In genomic region chr8:70139026-70139857, GRCm38 (mm10) we compare ENCODE assay signal across 8 mouse cellular contexts. TPM values are rescaled to one million over a fixed set of nuclear protein-coding genes. Genes with fewer than 3 reads are reported as not detected.
DNase-seq lines count a peak whose midpoint lies in the region; ATAC-seq and TF ChIP-seq lines count a peak whose summit lies in the region.

Gene Rfxank (minus strand): TSS chr8:70139154.
Gene Borcs8 (plus strand): TSS chr8:70139499.
Gene Mef2b (plus strand): TSS chr8:70139711.

- DNase-seq in CD8-positive naive resting alpha-beta T cell, adult 2 months (ENCODE audit: low read depth in 2 of 2, low spot score in 2 of 2), result peak; percentile 96 to 99
- peak; percentile 99 for DNase-seq in c-Kit-positive CD71-negative TER-119-negative erythroid progenitor cells, embryonic 14.5 days (ENCODE audit: low read depth)
- DNase-seq in forebrain, embryonic 10.5 days (ENCODE audit: extremely low spot score, low spot score), result peak; percentile 98
- peak; percentile 100 for DNase-seq in kidney, postnatal 25 days
- peak; percentile 98 to 99 (median 98) for DNase-seq in liver, embryonic 14.5 days (ENCODE audit: low read depth in 3 of 3, low spot score in 3 of 3)
- peak; percentile 99 for DNase-seq in neural tube, embryonic 11.5 days (ENCODE audit: low spot score)
- peak; percentile 99 for DNase-seq in stomach, postnatal 0 days (ENCODE audit: low spot score)

- peak within 1 kb of the TSS; percentile 77 for H3K4me3 ChIP-seq in forebrain, embryonic 10.5 days
- peak within 1 kb of the TSS; percentile 80 for H3K4me3 ChIP-seq in heart, embryonic 15.5 days
- H3K4me3 ChIP-seq in liver, embryonic 14.5 days (ENCODE audit: insufficient read depth in 1 of 2, low read depth in 2 of 2, low read length in 2 of 2), result peak within 1 kb of the TSS; percentile 87 to 92
- peak within 1 kb of the TSS; percentile 72 for H3K4me3 ChIP-seq in neural tube, embryonic 11.5 days (ENCODE audit: low read depth, low read length)
- peak within 1 kb of the TSS; percentile 59 for H3K4me3 ChIP-seq in stomach, postnatal 0 days (ENCODE audit: low read depth, low read length)

- no peak for TF ChIP-seq EP300 in liver, embryonic 14.5 days (IDR thresholded peaks at IDR 0.05; ENCODE audit: low read depth)
- no peak for TF ChIP-seq EP300 in stomach, postnatal 0 days (optimal IDR thresholded peaks at IDR 0.05)

- peak within 1 kb of the TSS; percentile 67 for H3K4me2 ChIP-seq in heart, embryonic 15.5 days
- H3K4me2 ChIP-seq in liver, embryonic 14.5 days (ENCODE audit: low read depth), result peak within 1 kb of the TSS; percentile 95
- peak within 1 kb of the TSS; percentile 68 for H3K4me2 ChIP-seq in neural tube, embryonic 11.5 days (ENCODE audit: low read depth)
- peak within 1 kb of the TSS; percentile 61 for H3K4me2 ChIP-seq in stomach, postnatal 0 days (replicated peaks; ENCODE audit: low read depth)

- peaks cover 23% of the 10 kb centered on the region for H3K4me1 ChIP-seq in forebrain, embryonic 10.5 days
- peaks cover 32% of the 10 kb centered on the region for H3K4me1 ChIP-seq in heart, embryonic 15.5 days (replicated peaks)
- peaks cover 12 to 15% of the 10 kb centered on the region in 2 experiments for H3K4me1 ChIP-seq in liver, embryonic 14.5 days (replicated peaks; ENCODE audit: control insufficient read depth in 2 of 2, insufficient read depth in 2 of 2, low read length in 1 of 2)
- H3K4me1 ChIP-seq in neural tube, embryonic 11.5 days (ENCODE audit: control insufficient read depth, insufficient read depth, low read length), result peaks cover 12% of the 10 kb centered on the region
- H3K4me1 ChIP-seq in stomach, postnatal 0 days (replicated peaks; ENCODE audit: control insufficient read depth, insufficient read depth), result peaks cover 2% of the 10 kb centered on the region; the same call in 1 of the 2 replicates

- no peaks in the 10 kb centered on the region for H3K9me3 ChIP-seq in forebrain, embryonic 10.5 days
- H3K9me3 ChIP-seq in heart, embryonic 15.5 days (replicated peaks), result no peaks in the 10 kb centered on the region
- H3K9me3 ChIP-seq in liver, embryonic 14.5 days (ENCODE audit: control insufficient read depth, low read length), result no peaks in the 10 kb centered on the region
- no peaks in the 10 kb centered on the region for H3K9me3 ChIP-seq in neural tube, embryonic 11.5 days (ENCODE audit: control insufficient read depth, low read length)
- H3K9me3 ChIP-seq in stomach, postnatal 0 days (ENCODE audit: control insufficient read depth, low read length), result no peaks in the 10 kb centered on the region

- no peaks in the 10 kb centered on the region for H3K27me3 ChIP-seq in forebrain, embryonic 10.5 days (ENCODE audit: poor library complexity, severe bottlenecking)
- no peaks in the 10 kb centered on the region for H3K27me3 ChIP-seq in heart, embryonic 15.5 days
- H3K27me3 ChIP-seq in liver, embryonic 14.5 days (ENCODE audit: control insufficient read depth, insufficient read depth, low read length), result no peaks in the 10 kb centered on the region
- H3K27me3 ChIP-seq in neural tube, embryonic 11.5 days (ENCODE audit: control insufficient read depth, insufficient read depth, low read length), result no peaks in the 10 kb centered on the region
- H3K27me3 ChIP-seq in stomach, postnatal 0 days (ENCODE audit: control insufficient read depth, insufficient read depth, low read length), result no peaks in the 10 kb centered on the region

- H3K9ac ChIP-seq in heart, embryonic 15.5 days, result peak within 1 kb of the TSS; percentile 75
- peak within 1 kb of the TSS; percentile 84 for H3K9ac ChIP-seq in liver, embryonic 14.5 days (replicated peaks)
- peak within 1 kb of the TSS; percentile 67 for H3K9ac ChIP-seq in neural tube, embryonic 11.5 days (ENCODE audit: low read length)
- H3K9ac ChIP-seq in stomach, postnatal 0 days (ENCODE audit: low read length), result peak within 1 kb of the TSS; percentile 68

- H3K36me3 ChIP-seq in forebrain, embryonic 10.5 days (replicated peaks), result peaks cover 57% of the 10 kb centered on the region
- peaks cover 36% of the 10 kb centered on the region for H3K36me3 ChIP-seq in heart, embryonic 15.5 days
- H3K36me3 ChIP-seq in liver, embryonic 14.5 days (replicated peaks; ENCODE audit: control insufficient read depth, insufficient read depth, low read depth), result peaks cover 10% of the 10 kb centered on the region
- H3K36me3 ChIP-seq in neural tube, embryonic 11.5 days (ENCODE audit: control insufficient read depth, insufficient read depth, low read length), result peaks cover 7% of the 10 kb centered on the region
- peaks cover 2% of the 10 kb centered on the region for H3K36me3 ChIP-seq in stomach, postnatal 0 days (ENCODE audit: control insufficient read depth, insufficient read depth, low read length)

- peak within 1 kb of the TSS; percentile 87 for H3K27ac ChIP-seq in forebrain, embryonic 10.5 days
- peak within 1 kb of the TSS; percentile 76 for H3K27ac ChIP-seq in heart, embryonic 15.5 days
- H3K27ac ChIP-seq in liver, embryonic 14.5 days, result peak within 1 kb of the TSS; percentile 88
- no peak within 1 kb of the TSS for H3K27ac ChIP-seq in neural tube, embryonic 11.5 days (ENCODE audit: low read depth, low read length)
- H3K27ac ChIP-seq in stomach, postnatal 0 days (replicated peaks), result peak within 1 kb of the TSS; percentile 86

- ATAC-seq in heart, embryonic 15.5 days (replicated peaks; ENCODE audit: insufficient number of reproducible peaks, insufficient read depth, low FRiP score, low read depth), result peak; percentile 96
- peak; percentile 96 for ATAC-seq in liver, embryonic 14.5 days (ENCODE audit: insufficient read depth)
- ATAC-seq in neural tube, embryonic 11.5 days (ENCODE audit: insufficient read depth, low FRiP score, low TSS enrichment), result peak; percentile 94
- peak; percentile 97 for ATAC-seq in stomach, postnatal 0 days (ENCODE audit: low FRiP score, low TSS enrichment)

- WGBS in forebrain, embryonic 10.5 days, result under 1% methylated on average over 46 of the region's 46 CpGs
- WGBS in heart, embryonic 15.5 days, result under 1% methylated on average over 46 of the region's 46 CpGs
- under 1% methylated on average over 46 of the region's 46 CpGs for WGBS in liver, embryonic 14.5 days (ENCODE audit: insufficient replicate concordance)
- under 1% methylated on average over 46 of the region's 46 CpGs for WGBS in neural tube, embryonic 11.5 days
- WGBS in stomach, postnatal 0 days, result 1% methylated on average over 46 of the region's 46 CpGs

- TF ChIP-seq CTCF in liver, embryonic 14.5 days (IDR thresholded peaks at IDR 0.05; ENCODE audit: low read depth), result no peak
- no peak; the same call in 1 of the 2 replicates for TF ChIP-seq CTCF in stomach, postnatal 0 days (IDR thresholded peaks at IDR 0.05; ENCODE audit: low read depth)

RNA-seq across cellular contexts. Expression of gene Rfxank, which starts in this region (rescaled TPM):
- polyA plus RNA-seq in forebrain, embryonic 10.5 days (2016; fragmentation: Nextera tagmentation; extraction: Ambion mirVana), result 17.1 and 19.2 TPM in 2 replicates
- 16.5 and 19.9 TPM in 2 replicates for polyA plus RNA-seq in heart, embryonic 15.5 days (2015; fragmentation: Nextera tagmentation; extraction: Ambion mirVana)
- 5.3 and 6.4 TPM in 2 replicates for polyA plus RNA-seq in liver, embryonic 14.5 days (2012; rRNA removed)
- 6.1 and 7.0 TPM in 2 replicates for polyA plus RNA-seq in liver, embryonic 14.5 days (2014; fragmentation: Nextera tagmentation; extraction: Ambion mirVana)
- polyA plus RNA-seq in neural tube, embryonic 11.5 days (2014; fragmentation: Nextera tagmentation; extraction: Ambion mirVana), result 13.0 and 13.3 TPM in 2 replicates
- polyA plus RNA-seq in stomach, postnatal 0 days (2015; fragmentation: Nextera tagmentation; extraction: Ambion mirVana), result 8.9 and 9.8 TPM in 2 replicates

RNA-seq across cellular contexts. Expression of gene Borcs8, which starts in this region (rescaled TPM):
- 38.5 and 41.6 TPM in 2 replicates for polyA plus RNA-seq in forebrain, embryonic 10.5 days (2016; fragmentation: Nextera tagmentation; extraction: Ambion mirVana)
- 31.5 and 38.7 TPM in 2 replicates for polyA plus RNA-seq in heart, embryonic 15.5 days (2015; fragmentation: Nextera tagmentation; extraction: Ambion mirVana)
- polyA plus RNA-seq in liver, embryonic 14.5 days (2012; rRNA removed), result 27.0 and 27.1 TPM in 2 replicates
- 25.1 and 25.4 TPM in 2 replicates for polyA plus RNA-seq in liver, embryonic 14.5 days (2014; fragmentation: Nextera tagmentation; extraction: Ambion mirVana)
- polyA plus RNA-seq in neural tube, embryonic 11.5 days (2014; fragmentation: Nextera tagmentation; extraction: Ambion mirVana), result 52.1 and 52.2 TPM in 2 replicates
- polyA plus RNA-seq in stomach, postnatal 0 days (2015; fragmentation: Nextera tagmentation; extraction: Ambion mirVana), result 30.1 and 30.5 TPM in 2 replicates

RNA-seq across cellular contexts. Expression of gene Mef2b, which starts in this region (rescaled TPM):
- 0.71 and 0.74 TPM in 2 replicates for polyA plus RNA-seq in forebrain, embryonic 10.5 days (2016; fragmentation: Nextera tagmentation; extraction: Ambion mirVana)
- polyA plus RNA-seq in heart, embryonic 15.5 days (2015; fragmentation: Nextera tagmentation; extraction: Ambion mirVana), result 0.28 and 0.44 TPM in 2 replicates
- 0.03 and 0.04 TPM in 2 replicates for polyA plus RNA-seq in liver, embryonic 14.5 days (2012; rRNA removed)
- not detected in 2 replicates for polyA plus RNA-seq in liver, embryonic 14.5 days (2014; fragmentation: Nextera tagmentation; extraction: Ambion mirVana)
- 0.39 and 0.58 TPM in 2 replicates for polyA plus RNA-seq in neural tube, embryonic 11.5 days (2014; fragmentation: Nextera tagmentation; extraction: Ambion mirVana)
- 0.10 TPM in 1 of 2 replicates, not detected in the other for polyA plus RNA-seq in stomach, postnatal 0 days (2015; fragmentation: Nextera tagmentation; extraction: Ambion mirVana)
